Mouse (Mus musculus) splenic B cell, adult 2 months (primary cell): Measurements from ENCODE around the gene Gm11555.
"Not testable (repeated sequence)": the region's sequence is repeated elsewhere in the genome, so short reads cannot be mapped to it uniquely, and the experiment has no call there.

Experiments
- DNase-seq: peaks from one replicate; pipeline ENCODE4 v3.0.0-alpha.2; 2011; ENCODE audit warnings: low read depth, low spot score
- H3K27me3 ChIP-seq: 2 replicates; pipeline ENCODE4 v1.6.1; 2012; ENCODE audit warnings: mild to moderate bottlenecking, low read length, moderate library complexity, mixed read lengths; ENCODE audit not compliant: control insufficient read depth, poor library complexity, insufficient read depth, severe bottlenecking
- H3K36me3 ChIP-seq: 2 replicates; pipeline ENCODE4 v1.6.1; 2012; ENCODE audit warnings: mild to moderate bottlenecking, low read length, moderate library complexity, mixed read lengths; ENCODE audit not compliant: control insufficient read depth, poor library complexity, insufficient read depth, severe bottlenecking

The Gm11555 gene

GRCm38 (mm10) chr11:99650136-99650535 is at the start of gene Gm11555:
Gm11555 (minus strand) TSS chr11:99650236.
- H3K27me3 ChIP-seq, result no peaks in the 10 kb centered on the region
- no peak for DNase-seq
- no peaks in the 10 kb centered on the region for H3K36me3 ChIP-seq

- no peaks in the 10 kb centered on the region for H3K36me3 ChIP-seq
- no peak for DNase-seq
- no peaks in the 10 kb centered on the region for H3K27me3 ChIP-seq
These were observed 40.4 kb upstream of the Gm11555 start, which contains the start of gene Gm14190 for GRCm38 (mm10) chr11:99690463-99690862. Gm14190 (minus strand) TSS chr11:99690740.

GRCm38 (mm10) chr11:99685235-99685634 is 35.2 kb upstream of the Gm11555 start:
- not testable (repeated sequence) for H3K36me3 ChIP-seq, H3K27me3 ChIP-seq, DNase-seq

DNA sequence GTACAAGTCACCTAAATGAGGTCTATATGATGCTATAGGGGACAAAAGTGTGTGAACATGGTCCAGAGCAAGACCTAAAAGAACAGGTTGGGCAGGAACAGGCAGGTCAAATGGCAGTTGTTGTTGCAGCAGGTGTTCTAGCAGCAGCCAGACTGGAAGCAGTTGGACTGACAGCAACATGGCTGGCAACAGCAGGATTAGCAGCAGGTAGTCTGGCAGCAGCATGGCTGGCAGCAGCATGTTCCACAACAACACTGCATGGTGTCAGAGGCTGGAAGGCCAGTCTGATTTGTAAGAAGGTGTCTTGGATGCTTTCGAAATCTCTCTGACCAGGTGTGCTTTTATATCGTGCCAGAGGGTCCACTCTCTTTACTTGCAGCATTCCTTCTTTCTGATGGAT is 33.4 kb upstream of the Gm11555 start:
- Histone ChIP-seq H3K36me3 (no peaks in the 10 kb centered on the region), H3K27me3 (no peaks in the 10 kb centered on the region)
- DNase-seq, result no peak

- Histone ChIP-seq H3K36me3 (no peaks in the 10 kb centered on the region), H3K27me3 (no peaks in the 10 kb centered on the region)
- DNase-seq, result no peak
These were observed 15.8 kb upstream of the Gm11555 start, which contains the start of gene Krtap4-6 for GRCm38 (mm10) chr11:99665860-99666259. Krtap4-6 (minus strand) TSS chr11:99665960.

DNA sequence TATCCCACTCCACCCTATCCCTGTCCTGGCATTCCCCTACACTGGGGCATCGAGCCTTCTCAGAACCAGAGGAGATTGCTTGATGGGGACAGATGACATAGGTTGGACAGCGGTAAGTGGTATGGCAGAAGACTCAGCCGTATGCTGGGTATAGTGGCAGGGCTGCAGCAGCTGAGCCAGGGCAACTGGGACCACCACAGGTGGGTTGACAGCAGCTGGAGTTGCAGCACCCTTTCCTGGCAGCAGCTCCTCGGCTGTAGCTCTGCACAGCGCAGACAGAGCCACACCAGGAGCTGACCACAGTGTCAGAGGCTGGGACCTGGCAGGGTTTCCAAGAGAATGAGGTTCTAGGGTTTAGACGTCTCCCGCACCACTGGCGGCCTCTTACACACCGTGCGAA is 12.8 kb upstream of the Gm11555 start:
- no peaks in the 10 kb centered on the region for H3K27me3 ChIP-seq
- DNase-seq, result no peak
- no peaks in the 10 kb centered on the region for H3K36me3 ChIP-seq

DNA sequence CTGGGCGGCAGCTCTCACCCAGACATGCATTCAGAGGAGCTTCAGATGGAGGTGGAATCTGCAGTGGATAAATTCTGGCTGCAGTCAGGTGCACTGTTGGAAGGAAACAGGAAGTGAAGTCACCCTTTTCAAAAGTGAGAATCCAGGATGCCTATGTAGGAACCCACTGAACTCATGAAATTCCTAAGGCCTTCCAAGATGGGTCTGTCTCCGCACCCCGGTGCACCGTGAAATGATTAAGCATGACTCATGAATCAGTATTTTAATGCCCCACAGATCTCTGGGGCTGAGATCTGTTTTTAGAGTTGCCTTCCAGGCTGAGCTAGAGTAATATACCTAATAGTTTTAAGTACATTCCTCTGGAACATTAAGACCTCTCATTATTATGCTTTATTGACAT is 9.2 kb upstream of the Gm11555 start:
- no peak for DNase-seq
- H3K36me3 ChIP-seq, result no peaks in the 10 kb centered on the region
- no peaks in the 10 kb centered on the region for H3K27me3 ChIP-seq

- not testable (repeated sequence) for H3K27me3 ChIP-seq, H3K36me3 ChIP-seq, DNase-seq
These were observed 8.5 kb upstream of the Gm11555 start, which contains the start of gene Gm11563 for GRCm38 (mm10) chr11:99658467-99659010. Gm11563 (minus strand) TSS chr11:99658960.

DNA sequence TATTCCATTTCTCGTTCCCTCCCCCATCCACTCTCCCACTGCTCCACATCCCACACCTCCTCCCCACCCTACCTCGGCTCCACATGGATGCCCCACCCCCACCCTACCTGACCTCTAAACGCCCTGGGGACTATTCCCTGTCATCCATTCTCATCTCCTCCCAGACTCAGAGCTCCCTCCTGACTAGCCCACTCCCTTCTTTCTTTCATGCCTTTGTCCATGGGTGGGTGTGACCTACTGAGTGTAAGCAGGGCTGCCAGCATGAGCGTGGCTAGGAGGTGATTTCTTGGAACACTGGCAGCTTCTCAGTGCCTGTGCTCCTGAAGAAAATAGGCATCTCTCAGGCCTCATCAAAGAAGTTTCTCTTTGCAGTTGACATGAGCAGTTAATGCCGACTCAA is 7.0 kb upstream of the Gm11555 start:
- no peaks in the 10 kb centered on the region for H3K36me3 ChIP-seq
- no peaks in the 10 kb centered on the region for H3K27me3 ChIP-seq
- DNase-seq, result no peak

- H3K27me3 ChIP-seq, result no peaks in the 10 kb centered on the region
- no peak for DNase-seq
- no peaks in the 10 kb centered on the region for H3K36me3 ChIP-seq
These were observed 3.6 kb downstream of the Gm11555 start for GRCm38 (mm10) chr11:99646444-99646843.

GRCm38 (mm10) chr11:99644351-99644750 is 5.7 kb downstream of the Gm11555 start:
- Histone ChIP-seq H3K27me3 (no peaks in the 10 kb centered on the region), H3K36me3 (no peaks in the 10 kb centered on the region)
- no peak for DNase-seq

- DNase-seq, H3K36me3 ChIP-seq, H3K27me3 ChIP-seq: not testable (repeated sequence)
These were observed 6.3 kb downstream of the Gm11555 start, which contains the start of gene Krtap4-7 for GRCm38 (mm10) chr11:99643635-99644139. Krtap4-7 (minus strand) TSS chr11:99644089.

GRCm38 (mm10) chr11:99640926-99641325 is 9.1 kb downstream of the Gm11555 start:
- H3K36me3 ChIP-seq, result no peaks in the 10 kb centered on the region
- no peak for DNase-seq
- H3K27me3 ChIP-seq, result no peaks in the 10 kb centered on the region

DNA sequence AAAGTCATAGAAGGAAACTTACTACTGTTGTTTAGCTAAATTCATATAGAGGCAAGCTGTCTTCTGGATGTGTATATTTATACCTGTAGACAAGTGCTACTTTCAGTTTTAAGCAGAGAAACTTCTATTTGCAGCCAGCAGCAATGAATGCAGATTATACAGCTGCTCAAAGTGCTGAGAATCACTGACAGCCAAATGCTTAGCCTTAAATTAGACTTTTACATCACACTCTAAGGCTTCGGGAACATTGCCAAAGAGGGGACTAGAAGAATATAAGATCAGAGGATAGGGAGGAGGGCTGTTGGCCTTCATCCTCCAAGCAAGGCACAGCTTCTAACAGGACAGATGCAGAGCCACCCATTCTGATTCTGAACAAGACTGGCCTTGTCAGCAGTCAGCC is 12.9 kb downstream of the Gm11555 start:
- no peak for DNase-seq
- Histone ChIP-seq H3K27me3 (no peaks in the 10 kb centered on the region), H3K36me3 (no peaks in the 10 kb centered on the region)

DNA sequence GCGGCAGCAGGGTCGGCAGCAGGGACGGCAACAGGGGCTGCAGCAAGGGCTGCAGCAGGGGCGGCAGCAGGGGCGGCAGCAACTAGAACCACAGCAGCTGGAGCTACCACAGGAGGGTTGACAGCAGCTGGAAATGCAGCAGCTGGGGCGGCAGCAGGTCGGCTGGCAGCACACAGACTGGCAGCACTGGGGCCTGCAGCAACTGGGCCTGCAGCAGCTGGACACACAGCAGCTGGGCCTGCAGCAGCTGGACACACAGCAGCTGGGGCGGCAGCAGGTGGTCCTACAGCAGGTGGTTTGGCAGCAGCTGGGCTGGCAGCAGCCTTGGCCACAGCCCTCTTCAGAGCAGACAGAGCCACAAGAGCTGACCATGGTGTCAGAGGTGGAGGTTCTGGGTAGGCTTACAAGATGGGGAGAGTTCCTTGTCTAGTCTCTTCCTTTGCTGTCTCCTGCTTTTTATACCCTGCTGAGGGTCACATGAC is 15.3 kb downstream of the Gm11555 start, which contains the start of gene Krtap4-2:
Gene Krtap4-2, minus strand, starts transcription at position 432 of the 482 bp plus-strand sequence.
- Histone ChIP-seq H3K36me3 (no peaks in the 10 kb centered on the region), H3K27me3 (no peaks in the 10 kb centered on the region)
- no peak for DNase-seq

- DNase-seq, result no peak
- no peaks in the 10 kb centered on the region for H3K36me3 ChIP-seq
- no peaks in the 10 kb centered on the region for H3K27me3 ChIP-seq
These were observed 16.7 kb downstream of the Gm11555 start for GRCm38 (mm10) chr11:99633293-99633692.
